Mouse (Mus musculus) cortical plate, adult 2 months (tissue): ENCODE results near the gene Fezf1.

Experiments used
- CTCF ChIP-seq: fragments of 200-500 bp; IDR thresholded peaks from 2 replicates; pipeline ENCODE4 v1.5.1; 2011; ENCODE audit warnings: mild to moderate bottlenecking, control low read depth, low read length; ENCODE audit not compliant: insufficient read depth; ENCODE audit errors: extremely low read depth
- POLR2A ChIP-seq: fragments of 200-500 bp; IDR thresholded peaks from 2 replicates; pipeline ENCODE4 v1.6.1; 2011; ENCODE audit warnings: mild to moderate bottlenecking, low read length, control low read depth; ENCODE audit not compliant: insufficient read depth; ENCODE audit errors: extremely low read depth

GRCm38 (mm10) chr6:23245121-23245520 lies 3.0 kb downstream of the Fezf1 start:
- TF ChIP-seq POLR2A (no peak), CTCF (no peak)
